Mouse (Mus musculus): ENCODE measurements around the gene Mphosph9.

Gene Mphosph9

GRCm38 (mm10) chr5:124263246-124263645 is 64.5 kb downstream of the Mphosph9 start:
- DNase-seq: no peak

GRCm38 (mm10) chr5:124262090-124262489 is 65.7 kb downstream of the Mphosph9 start:
- DNase-seq: no peak

- no peak for DNase-seq
Observed at GRCm38 (mm10) chr5:124259133-124259532, 68.6 kb downstream of the Mphosph9 start.

- no peak for DNase-seq
Observed at GRCm38 (mm10) chr5:124258026-124258425, 69.7 kb downstream of the Mphosph9 start.

- no peak for DNase-seq
Observed at GRCm38 (mm10) chr5:124255141-124255540, 72.6 kb downstream of the Mphosph9 start.

- DNase-seq: no peak
Observed at GRCm38 (mm10) chr5:124253555-124253954, 74.2 kb downstream of the Mphosph9 start.

- no peak for DNase-seq
Observed at GRCm38 (mm10) chr5:124252580-124253320, 75.0 kb downstream of the Mphosph9 start.

- DNase-seq: no peak
Observed at GRCm38 (mm10) chr5:124251070-124251469, 76.7 kb downstream of the Mphosph9 start.

- DNase-seq: peak; percentile 39 to 55
Observed at GRCm38 (mm10) chr5:124249614-124250591, 77.9 kb downstream of the Mphosph9 start, which contains the start of gene Pitpnm2. Gene Pitpnm2 (minus strand): TSS chr5:124249760.

GRCm38 (mm10) chr5:124248845-124249613 is 78.7 kb downstream of the Mphosph9 start:
- DNase-seq: peak; percentile 57 to 63

- DNase-seq: peak; percentile 43 to 58
Observed at GRCm38 (mm10) chr5:124247986-124248626, 79.7 kb downstream of the Mphosph9 start.

- DNase-seq: no peak
Observed at GRCm38 (mm10) chr5:124247296-124247695, 80.5 kb downstream of the Mphosph9 start.

GRCm38 (mm10) chr5:124244885-124245284 is 82.9 kb downstream of the Mphosph9 start:
- no peak for DNase-seq

GRCm38 (mm10) chr5:124244449-124244848 is 83.3 kb downstream of the Mphosph9 start:
- no peak for DNase-seq

GRCm38 (mm10) chr5:124243236-124243901 is 84.4 kb downstream of the Mphosph9 start:
- no peak for DNase-seq

GRCm38 (mm10) chr5:124241686-124242444 is 85.9 kb downstream of the Mphosph9 start:
- no peak for DNase-seq

GRCm38 (mm10) chr5:124240841-124241685 is 86.7 kb downstream of the Mphosph9 start:
- DNase-seq: no peak

GRCm38 (mm10) chr5:124236180-124236579 is 91.6 kb downstream of the Mphosph9 start:
- no peak for DNase-seq

GRCm38 (mm10) chr5:124234778-124235177 is 93.0 kb downstream of the Mphosph9 start:
- no peak for DNase-seq

All from lung, adult 18-20 months (tissue).